Mouse (Mus musculus): ENCODE results near the gene Dolpp1.

- TF ChIP-seq POLR2A (IDR thresholded peaks at IDR 0.05; ENCODE audit: insufficient read depth, low read depth, low read length) (no peak), CTCF (IDR thresholded peaks at IDR 0.05) (peak; percentile 60), EP300 (IDR thresholded peaks at IDR 0.05; ENCODE audit: insufficient read depth, low read depth, low read length) (no peak)
Measured at GRCm38 (mm10) chr2:30343601-30344137, 48.4 kb upstream of the Dolpp1 start.

Data from heart, adult 2 months (tissue).